Mouse (Mus musculus) heart, embryonic 16.5 days (tissue): ENCODE measurements around the gene Gstp2. TPM values are rescaled to one million over a fixed set of nuclear protein-coding genes. Genes with fewer than 3 reads are reported as not detected.

Source experiments
- ATAC-seq: fragments of 200-750 bp; cut with Nextera tagmentation; replicated peaks from 2 replicates; pipeline ENCODE4 v1.8.0; 2017; ENCODE audit warnings: moderate number of reproducible peaks; ENCODE audit not compliant: insufficient read depth, low FRiP score; ENCODE audit errors: extremely low read depth
- H3K27ac ChIP-seq: fragments of 300-500 bp; sonication (generic); 2 replicates; pipeline ENCODE4 v1.5.1; 2014; ENCODE audit warnings: mild to moderate bottlenecking, low read length, control low read depth, moderate library complexity
- H3K27me3 ChIP-seq: fragments of 300-500 bp; sonication (generic); 2 replicates; pipeline ENCODE4 v1.6.1; 2014; ENCODE audit warnings: low read length, mixed read lengths; ENCODE audit not compliant: control insufficient read depth, insufficient read depth
- H3K36me3 ChIP-seq: fragments of 300-500 bp; sonication (generic); 2 replicates; pipeline ENCODE4 v1.6.1; 2014; ENCODE audit not compliant: control insufficient read depth, insufficient read depth
- H3K4me1 ChIP-seq: fragments of 300-500 bp; sonication (generic); 2 replicates; pipeline ENCODE4 v1.6.1; 2014; ENCODE audit warnings: low read length, mixed read lengths; ENCODE audit not compliant: control insufficient read depth, insufficient read depth
- H3K4me2 ChIP-seq: fragments of 300-500 bp; sonication (generic); 2 replicates; pipeline ENCODE4 v1.6.1; 2014; ENCODE audit warnings: low read depth, mild to moderate bottlenecking, control low read depth, low read length
- H3K4me3 ChIP-seq: fragments of 300-500 bp; sonication (generic); 2 replicates; pipeline ENCODE4 v1.5.1; 2014; ENCODE audit warnings: mild to moderate bottlenecking, control low read depth, low read length
- H3K9ac ChIP-seq: fragments of 300-500 bp; sonication (generic); 2 replicates; pipeline ENCODE4 v1.6.1; 2014; ENCODE audit warnings: low read length, control low read depth
- H3K9me3 ChIP-seq: fragments of 300-500 bp; sonication (generic); replicated peaks from 2 replicates; pipeline ENCODE4 v1.6.1; 2016; ENCODE audit warnings: low read length; ENCODE audit not compliant: control insufficient read depth
- WGBS: fragments of 180-500 bp; shearing (Covaris S2); extraction: QIAGEN DNeasy Blood & Tissue Kit; methylation state at CpG from one replicate; pipeline ENCODE4 v1.1.7; 2014; 5-methylcytosine and 5-hydroxymethylcytosine counted together
- polyA plus RNA-seq: library from polyadenylated mRNA; unstranded; fragments of >200 nt; fragmentation: Nextera tagmentation; extraction: Ambion mirVana; gene quantifications from 2 replicates; pipeline ENCODE4 v1.2.1, GENCODE M21; 2015

The Gstp2 gene
- polyA plus RNA-seq, 1 experiment from 2014 or later, result 8.0 TPM

DNA sequence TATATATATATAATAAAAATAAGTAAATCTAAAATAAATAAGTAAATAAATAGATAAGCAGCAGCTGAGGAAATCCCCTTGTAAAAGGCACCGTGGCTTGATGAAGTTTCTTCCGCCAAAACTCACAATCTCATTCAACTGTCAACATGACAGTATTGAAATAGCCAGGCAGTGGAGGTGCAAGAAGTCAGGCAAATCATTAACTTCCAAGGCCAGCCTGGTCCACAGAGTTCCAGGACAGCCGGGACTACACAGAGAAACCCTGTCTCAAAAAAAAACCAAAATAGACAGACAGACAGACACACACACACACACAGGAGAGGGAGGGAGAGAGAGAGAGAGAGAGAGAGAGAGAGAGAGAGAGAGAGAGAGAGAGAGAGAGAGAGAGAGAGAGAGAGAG lies 12.5 kb downstream of the Gstp2 start:
- no peak overlapping the region for H3K27ac ChIP-seq
- peaks cover 10% of the 10 kb centered on the region; the same call in 1 of the 2 replicates for H3K4me1 ChIP-seq
- peaks cover 2% of the 10 kb centered on the region for H3K36me3 ChIP-seq
- no peak overlapping the region for H3K9ac ChIP-seq
- no peak for ATAC-seq
- H3K9me3 ChIP-seq, result no peaks in the 10 kb centered on the region
- WGBS, result 64% methylated on average over 3 of the region's 3 CpGs
- no peak overlapping the region for H3K4me2 ChIP-seq
- no peaks in the 10 kb centered on the region for H3K27me3 ChIP-seq
- no peak overlapping the region for H3K4me3 ChIP-seq

DNA sequence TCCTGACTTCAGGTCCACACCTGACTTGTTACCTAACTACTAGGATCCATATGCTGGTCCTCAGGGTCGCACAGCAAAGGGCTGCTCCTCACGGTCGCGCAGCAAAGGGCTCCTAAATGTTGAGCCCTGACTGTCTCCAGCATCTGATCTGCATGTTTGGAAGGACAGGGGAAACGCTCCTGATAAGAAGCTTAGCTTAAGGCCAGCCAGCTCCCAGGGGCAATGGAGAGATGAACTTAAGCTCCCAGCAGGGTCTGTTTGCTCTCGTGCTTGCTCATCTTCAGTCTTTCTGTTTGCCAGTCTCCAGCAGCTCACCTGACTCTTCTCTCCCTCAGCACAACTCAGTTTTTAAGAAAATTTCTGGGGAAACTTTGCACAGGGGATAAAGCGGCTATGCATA lies 13.2 kb downstream of the Gstp2 start:
- Histone ChIP-seq H3K27ac (no peak overlapping the region), H3K4me2 (no peak overlapping the region), H3K4me1 (peaks cover 9% of the 10 kb centered on the region; the same call in 1 of the 2 replicates), H3K9ac (no peak overlapping the region), H3K27me3 (no peaks in the 10 kb centered on the region), H3K4me3 (no peak overlapping the region), H3K36me3 (peaks cover 2% of the 10 kb centered on the region), H3K9me3 (no peaks in the 10 kb centered on the region)
- 45% methylated on average over 7 of the region's 7 CpGs for WGBS
- no peak for ATAC-seq

DNA sequence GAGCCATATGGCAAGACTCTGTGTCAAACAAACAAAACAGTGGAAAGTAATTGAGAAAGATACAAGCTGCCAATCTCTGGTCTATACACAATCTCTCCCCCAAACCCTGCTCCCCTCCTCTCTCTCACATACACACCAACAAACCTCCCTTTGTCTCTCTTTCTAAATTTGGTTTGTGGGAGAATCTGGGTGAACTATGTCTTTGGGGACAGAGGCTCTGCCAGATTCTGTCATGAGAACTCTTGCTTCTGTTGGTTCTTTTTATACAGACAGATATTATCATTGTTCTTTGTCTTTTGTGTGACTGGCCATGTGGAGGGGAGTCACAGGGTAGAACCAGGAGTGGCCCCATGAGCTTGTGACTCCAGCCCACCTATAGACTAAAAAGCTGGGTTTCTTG lies 18.2 kb downstream of the Gstp2 start:
- H3K9ac ChIP-seq, result no peak overlapping the region
- no peak overlapping the region for H3K4me2 ChIP-seq
- no peaks in the 10 kb centered on the region for H3K27me3 ChIP-seq
- ATAC-seq, result no peak
- H3K27ac ChIP-seq, result no peak overlapping the region
- peaks cover 15% of the 10 kb centered on the region for H3K9me3 ChIP-seq
- no peaks in the 10 kb centered on the region for H3K4me1 ChIP-seq
- H3K4me3 ChIP-seq, result no peak overlapping the region
- no peaks in the 10 kb centered on the region for H3K36me3 ChIP-seq

DNA sequence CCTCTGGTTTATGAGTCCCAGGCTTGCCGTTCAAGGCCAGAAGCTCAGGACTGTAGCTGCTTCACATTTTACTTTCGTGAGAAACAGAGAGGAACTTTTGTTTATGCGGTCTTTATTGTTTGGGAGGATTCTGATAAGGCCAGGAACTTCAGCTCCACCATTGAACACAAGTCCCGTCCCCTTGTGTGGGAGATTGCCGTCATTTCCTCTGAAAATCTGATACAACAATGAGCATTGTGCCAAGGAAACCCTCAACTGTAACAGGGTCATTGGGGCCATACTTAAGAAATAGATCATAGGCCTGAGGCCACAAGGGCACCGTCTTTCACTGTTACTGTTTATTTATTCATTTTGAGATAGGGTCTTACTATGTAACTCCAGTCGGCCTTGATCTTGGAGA lies 22.6 kb downstream of the Gstp2 start:
- Histone ChIP-seq H3K4me1 (peaks cover 4% of the 10 kb centered on the region; the same call in 1 of the 2 replicates), H3K36me3 (no peaks in the 10 kb centered on the region), H3K4me2 (no peak overlapping the region), H3K9me3 (peaks cover 15% of the 10 kb centered on the region), H3K9ac (no peak overlapping the region), H3K27me3 (no peaks in the 10 kb centered on the region), H3K4me3 (no peak overlapping the region), H3K27ac (no peak overlapping the region; the same call in 1 of the 2 replicates)
- 56% methylated on average over 7 of the region's 7 CpGs for WGBS
- ATAC-seq, result no peak

DNA sequence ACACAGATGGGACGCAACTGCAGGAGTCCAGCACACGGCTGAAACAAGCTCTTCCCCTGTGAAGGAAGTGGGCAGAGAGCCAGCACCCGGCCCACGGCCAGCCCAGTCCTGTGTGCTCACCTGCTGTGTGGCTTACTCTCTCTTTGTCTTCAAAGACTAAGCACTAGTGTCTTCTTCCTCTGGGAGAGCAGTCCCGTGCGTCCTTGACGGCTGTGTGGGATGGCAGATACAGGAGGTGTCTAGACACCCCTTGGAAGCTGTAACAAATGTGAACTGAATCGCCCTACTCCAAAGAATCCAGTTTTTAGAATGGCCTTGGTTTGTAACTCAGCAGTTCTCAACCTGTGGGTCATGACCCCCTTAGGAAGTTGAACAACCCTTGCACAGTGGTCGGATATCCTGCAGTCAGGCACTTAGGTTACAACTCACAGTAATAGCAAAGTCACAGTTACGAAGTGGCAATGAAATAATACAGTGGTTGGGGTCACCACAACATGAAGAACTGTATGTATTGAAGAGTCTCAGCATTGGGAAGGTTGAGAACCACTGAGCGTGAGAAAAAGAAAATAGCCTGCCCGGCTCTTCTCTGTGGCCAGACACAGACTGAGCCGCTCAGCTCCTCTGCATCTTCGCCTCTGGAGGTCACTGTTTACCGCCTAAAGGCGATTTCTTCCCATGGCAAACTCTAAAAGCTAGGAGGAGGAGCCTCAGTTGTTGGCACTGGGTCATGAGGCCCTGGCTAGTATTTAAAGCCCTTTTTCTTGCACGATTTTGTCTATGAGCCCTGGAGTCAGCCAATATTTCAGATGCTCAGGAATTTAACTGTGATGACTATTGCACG lies 26.9 kb downstream of the Gstp2 start:
- no peaks in the 10 kb centered on the region for H3K9me3 ChIP-seq
- H3K36me3 ChIP-seq, result no peaks in the 10 kb centered on the region
- H3K9ac ChIP-seq, result 0 out of 2 replicates have a peak overlapping the region, but pooled peaks have one; percentile 3
- 27% methylated on average over 18 of the region's 18 CpGs for WGBS
- peak; percentile 85 for ATAC-seq
- H3K27ac ChIP-seq, result no peak overlapping the region
- no peak overlapping the region for H3K4me3 ChIP-seq
- H3K4me2 ChIP-seq, result 0 out of 2 replicates have a peak overlapping the region, but pooled peaks have one; percentile 5
- no peaks in the 10 kb centered on the region for H3K27me3 ChIP-seq
- H3K4me1 ChIP-seq, result peaks cover 4% of the 10 kb centered on the region; the same call in 1 of the 2 replicates

DNA sequence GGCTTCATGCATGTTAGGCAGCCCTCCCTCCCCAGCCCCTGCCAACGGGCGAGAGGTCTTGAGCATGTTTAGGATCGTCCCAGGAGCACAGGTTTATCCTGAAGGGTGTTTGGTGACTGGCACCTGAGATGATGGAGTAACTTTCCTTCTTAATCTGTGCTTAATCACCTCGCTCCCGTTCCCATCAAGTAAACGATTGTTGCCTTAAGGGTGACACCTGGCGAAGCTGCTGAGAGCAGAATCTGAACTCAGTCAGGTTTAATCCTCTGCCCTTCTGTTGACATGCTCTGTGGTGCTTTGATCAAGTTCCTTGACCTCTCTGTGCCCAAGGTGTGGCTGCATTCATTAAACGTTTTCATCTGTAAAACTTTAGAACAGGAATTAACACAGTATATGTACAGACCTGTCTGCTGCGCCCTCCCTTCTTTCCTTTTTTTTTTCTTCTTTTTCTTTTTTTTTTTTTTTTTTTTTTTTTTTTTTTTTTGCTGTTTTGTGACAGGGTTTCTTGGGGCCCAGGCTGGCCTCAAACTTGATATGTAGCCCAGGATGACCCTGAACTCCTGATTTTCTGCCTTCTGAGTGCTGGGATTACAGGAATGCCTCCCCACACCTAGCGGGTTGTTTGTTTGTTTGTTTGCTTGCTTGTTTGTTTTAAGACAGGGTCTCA lies 27.8 kb downstream of the Gstp2 start:
- H3K9ac ChIP-seq, result no peak overlapping the region
- H3K4me2 ChIP-seq, result no peak overlapping the region
- ATAC-seq, result no peak
- 62% methylated on average over 10 of the region's 10 CpGs for WGBS
- H3K9me3 ChIP-seq, result no peaks in the 10 kb centered on the region
- H3K4me1 ChIP-seq, result peaks cover 4% of the 10 kb centered on the region
- H3K4me3 ChIP-seq, result no peak overlapping the region
- H3K27ac ChIP-seq, result no peak overlapping the region
- no peaks in the 10 kb centered on the region for H3K27me3 ChIP-seq
- H3K36me3 ChIP-seq, result no peaks in the 10 kb centered on the region

DNA sequence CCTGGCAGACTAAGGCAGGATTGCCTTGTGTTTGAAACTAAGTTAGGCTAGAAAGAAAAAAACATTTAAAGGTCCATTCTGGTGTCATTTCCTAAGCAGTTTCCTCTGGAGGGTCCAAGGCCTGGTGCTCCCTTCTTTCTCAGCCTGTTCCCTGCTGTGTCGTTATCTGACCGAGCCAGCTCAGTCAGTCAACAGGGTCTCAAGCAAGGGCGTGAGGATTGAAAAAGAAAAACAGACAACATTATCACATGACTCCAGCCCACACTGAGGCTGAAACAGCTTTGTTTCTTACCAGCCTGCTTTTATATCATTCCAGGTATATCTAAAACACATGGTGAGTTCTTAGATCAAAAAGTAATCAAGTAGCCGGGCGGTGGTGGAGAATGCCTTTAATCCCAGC lies 30.2 kb downstream of the Gstp2 start:
- 53% methylated on average over 5 of the region's 5 CpGs for WGBS
- Histone ChIP-seq H3K9me3 (no peaks in the 10 kb centered on the region), H3K4me3 (no peak overlapping the region), H3K4me1 (peaks cover 18% of the 10 kb centered on the region), H3K9ac (no peak overlapping the region), H3K36me3 (peaks cover 6% of the 10 kb centered on the region), H3K27me3 (no peaks in the 10 kb centered on the region), H3K4me2 (no peak overlapping the region), H3K27ac (no peak overlapping the region)
- ATAC-seq, result no peak

DNA sequence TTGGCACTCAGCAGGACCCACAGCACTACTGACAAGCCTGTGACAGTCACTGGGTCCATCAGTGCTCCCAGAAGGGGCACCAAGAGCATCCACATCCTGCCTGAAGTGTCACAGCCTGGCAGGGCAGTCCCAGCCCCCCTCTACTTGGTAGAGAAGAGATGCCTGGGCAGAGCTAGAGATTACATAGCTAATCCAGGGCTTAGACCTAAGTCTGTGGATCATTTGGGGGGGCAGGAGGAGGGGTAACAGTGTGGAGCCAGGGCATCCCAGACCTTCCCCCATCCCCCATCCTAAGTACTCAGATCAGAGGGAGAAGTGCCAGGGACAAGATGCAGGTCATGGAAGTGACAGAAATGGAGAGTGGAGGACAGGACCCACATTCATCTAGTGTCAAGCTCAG lies 31.0 kb downstream of the Gstp2 start:
- no peak for ATAC-seq
- no peak overlapping the region for H3K9ac ChIP-seq
- no peaks in the 10 kb centered on the region for H3K9me3 ChIP-seq

DNA sequence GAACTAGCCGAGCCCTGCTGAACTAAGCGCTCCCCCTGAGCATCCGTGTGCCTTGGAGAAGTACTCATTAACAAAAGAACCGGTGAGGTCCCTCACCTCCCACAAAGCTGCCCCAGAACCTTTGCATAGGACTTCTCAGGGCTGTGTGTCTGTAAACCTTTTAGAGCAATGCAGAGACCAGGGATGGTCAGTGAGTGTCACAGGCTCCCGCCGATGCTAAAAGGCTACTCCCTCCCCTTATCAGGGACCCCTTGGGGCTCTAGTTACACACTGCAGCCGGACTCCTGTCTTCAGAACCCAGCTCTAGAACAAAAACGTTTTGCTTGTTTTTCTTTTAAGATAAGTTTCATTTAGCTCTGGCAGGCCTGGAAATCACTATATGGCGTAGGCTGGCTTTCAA lies 32.8 kb downstream of the Gstp2 start:
- 0 out of 2 replicates have a peak overlapping the region, but pooled peaks have one; percentile 40 for H3K27ac ChIP-seq
- H3K4me3 ChIP-seq, result peak overlapping the region; percentile 91
- peaks cover 15% of the 10 kb centered on the region for H3K4me1 ChIP-seq
- no peak for ATAC-seq
- WGBS, result 8% methylated on average over 9 of the region's 9 CpGs
- H3K9me3 ChIP-seq, result no peaks in the 10 kb centered on the region
- H3K36me3 ChIP-seq, result peaks cover 25% of the 10 kb centered on the region
- peak overlapping the region; percentile 63 for H3K4me2 ChIP-seq
- peak overlapping the region; percentile 71 for H3K9ac ChIP-seq
- H3K27me3 ChIP-seq, result no peaks in the 10 kb centered on the region

More for the DNA sequence above, 31.0 kb downstream of the Gstp2 start:
- Histone ChIP-seq H3K27me3 (no peaks in the 10 kb centered on the region), H3K36me3 (peaks cover 12% of the 10 kb centered on the region), H3K4me1 (peaks cover 18% of the 10 kb centered on the region), H3K4me3 (no peak overlapping the region), H3K4me2 (no peak overlapping the region), H3K27ac (no peak overlapping the region)
